Mouse (Mus musculus): ENCODE results near the gene Atp2a1. TPM values are rescaled to one million over a fixed set of nuclear protein-coding genes. Genes with fewer than 3 reads are reported as not detected.

Atp2a1 gene
- total and polyA plus RNA-seq, 3 experiments, result 0.04 to 0.47 TPM; not detected in 1

GRCm38 (mm10) chr7:126487052-126487483 is 24.2 kb upstream of the Atp2a1 start, which contains the start of gene Tufm (continued):
- peak; percentile 95 for TF ChIP-seq MAZ (IDR thresholded peaks at IDR 0.05; ENCODE audit: low read depth, low read length)
- TF ChIP-seq CHD2 (IDR thresholded peaks at IDR 0.05; ENCODE audit: low read length), result no peak
- TF ChIP-seq CHD1 (IDR thresholded peaks at IDR 0.05; ENCODE audit: low read depth, low read length), result no peak
- TF ChIP-seq POLR2AphosphoS5 (IDR thresholded peaks at IDR 0.05; ENCODE audit: borderline replicate concordance, low read depth, low read length), result no peak
- TF ChIP-seq TAL1 (IDR thresholded peaks at IDR 0.05; ENCODE audit: low read length), result no peak
- TF ChIP-seq KAT2A (conservative IDR thresholded peaks at IDR 0.05; ENCODE audit: low read depth, low read length), result peak; percentile 72
- TF ChIP-seq BHLHE40 (IDR thresholded peaks at IDR 0.05; ENCODE audit: borderline replicate concordance, low read depth, low read length), result no peak
- TF ChIP-seq EP300 (IDR thresholded peaks at IDR 0.05; ENCODE audit: low read depth in 1 of 2, low read length in 2 of 2), result no peak
- 0 out of 2 replicates have a peak, but pooled peaks have one; percentile 31 for TF ChIP-seq ETS1 (IDR thresholded peaks at IDR 0.05; ENCODE audit: low read depth, low read length)
- TF ChIP-seq MYC (IDR thresholded peaks at IDR 0.05; ENCODE audit: low read depth, low read length), result peak; percentile 64; the same call in 1 of the 2 replicates
- no peak for TF ChIP-seq MYB (IDR thresholded peaks at IDR 0.05; ENCODE audit: low read depth, low read length)

DNA sequence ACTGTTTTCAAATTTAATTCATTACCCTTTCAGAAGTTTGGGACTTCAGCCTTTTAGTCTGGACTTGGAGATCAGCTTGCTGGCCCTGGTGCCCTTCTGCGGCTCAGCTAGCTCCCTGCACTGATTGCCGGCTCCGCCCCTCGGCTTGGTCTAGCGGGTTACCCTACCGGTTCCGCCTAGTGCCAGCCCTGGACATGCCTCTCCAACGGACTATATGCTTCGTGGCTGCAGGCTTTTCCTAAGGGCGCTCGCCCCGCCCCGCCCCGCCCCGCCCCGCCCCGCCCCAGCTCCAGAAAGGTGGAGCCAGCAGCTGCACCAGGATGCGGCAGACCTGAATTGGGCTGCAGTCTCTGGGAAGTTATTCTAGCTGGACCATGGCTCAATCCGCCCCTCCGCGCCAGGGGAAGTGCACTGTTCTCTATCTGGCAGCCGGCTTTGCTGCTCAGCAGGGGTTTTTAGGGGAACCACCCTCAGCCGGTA is 19.5 kb upstream of the Atp2a1 start:
- H3K79me2 ChIP-seq (ENCODE audit: control insufficient read depth, insufficient read depth, low read length, poor library complexity), result peaks cover 6% of the 10 kb centered on the region
- peak overlapping the region; percentile 48 to 70 for H3K4me3 ChIP-seq (ENCODE audit: control insufficient read depth in 1 of 2, insufficient read depth in 1 of 2, low read depth in 2 of 2, low read length in 2 of 2)
- H3K9me3 ChIP-seq (replicated peaks; ENCODE audit: insufficient read depth, low read length), result no peaks in the 10 kb centered on the region
- no peak overlapping the region for H3K27ac ChIP-seq (ENCODE audit: control insufficient read depth, low read depth, low read length)
- no peaks in the 10 kb centered on the region for H3K27me3 ChIP-seq (ENCODE audit: control insufficient read depth in 1 of 2, insufficient read depth in 2 of 2, low read length in 2 of 2)
- H3K9ac ChIP-seq (ENCODE audit: control insufficient read depth, low read depth, low read length, poor library complexity, severe bottlenecking), result peak overlapping the region; percentile 65
- H3K36me3 ChIP-seq (ENCODE audit: control insufficient read depth in 1 of 2, insufficient read depth in 2 of 2, low read length in 2 of 2), result peaks cover 0 to 5% of the 10 kb centered on the region in 2 experiments; a peak in 2 of 4 replicates
- H3K4me1 ChIP-seq (ENCODE audit: control insufficient read depth in 1 of 2, insufficient read depth in 2 of 2, low read length in 2 of 2), result peaks cover 0 to 3% of the 10 kb centered on the region in 2 experiments; a peak in 1 of 4 replicates
- peak; percentile 81 for DNase-seq (ENCODE audit: low read depth, low spot score)
- TF ChIP-seq ZNF384 (IDR thresholded peaks at IDR 0.05; ENCODE audit: low read depth, low read length), result no peak
- no peak for TF ChIP-seq MXI1 (IDR thresholded peaks at IDR 0.05; ENCODE audit: low read depth, low read length)
- TF ChIP-seq ZC3H11A (IDR thresholded peaks at IDR 0.05; ENCODE audit: low read depth, low read length), result no peak
- TF ChIP-seq ZKSCAN1 (IDR thresholded peaks at IDR 0.05; ENCODE audit: low read depth, low read length), result no peak
- no peak for TF ChIP-seq BHLHE40 (IDR thresholded peaks at IDR 0.05; ENCODE audit: borderline replicate concordance, low read depth, low read length)
- TF ChIP-seq MAZ (IDR thresholded peaks at IDR 0.05; ENCODE audit: low read depth, low read length), result no peak
- no peak for TF ChIP-seq CTCF (IDR thresholded peaks at IDR 0.05 in 2 of 3, conservative IDR thresholded peaks at IDR 0.05 in 1 of 3; ENCODE audit: control insufficient read depth in 1 of 3, insufficient read depth in 1 of 3, low read depth in 2 of 3, low read length in 3 of 3, poor library complexity in 1 of 3, severe bottlenecking in 1 of 3)
- no peak for TF ChIP-seq KAT2A (conservative IDR thresholded peaks at IDR 0.05; ENCODE audit: low read depth, low read length)
- 0 out of 2 replicates have a peak, but pooled peaks have one; percentile 7 for TF ChIP-seq ELF1 (IDR thresholded peaks at IDR 0.05; ENCODE audit: low read depth, low read length)
- no peak for TF ChIP-seq MAFK (IDR thresholded peaks at IDR 0.05; ENCODE audit: borderline replicate concordance, low read depth, low read length)
- no peak for TF ChIP-seq HCFC1 (IDR thresholded peaks at IDR 0.05; ENCODE audit: low read depth, low read length)
- TF ChIP-seq NRF1 (IDR thresholded peaks at IDR 0.05; ENCODE audit: insufficient read depth, low read depth, low read length, poor library complexity, severe bottlenecking), result no peak
- TF ChIP-seq TBP (IDR thresholded peaks at IDR 0.05; ENCODE audit: low read depth, low read length), result no peak
- no peak for TF ChIP-seq TCF12 (IDR thresholded peaks at IDR 0.05; ENCODE audit: low read depth, low read length)
- TF ChIP-seq CHD2 (IDR thresholded peaks at IDR 0.05; ENCODE audit: low read length), result no peak
- no peak for TF ChIP-seq MYB (IDR thresholded peaks at IDR 0.05; ENCODE audit: low read depth, low read length)
- peak; percentile 13; the same call in 1 of the 2 replicates for TF ChIP-seq SIN3A (IDR thresholded peaks at IDR 0.05; ENCODE audit: low read length)
- TF ChIP-seq CHD1 (IDR thresholded peaks at IDR 0.05; ENCODE audit: low read depth, low read length), result no peak
- no peak for TF ChIP-seq GABPA (IDR thresholded peaks at IDR 0.05; ENCODE audit: low read depth, low read length)
- TF ChIP-seq MYC (IDR thresholded peaks at IDR 0.05; ENCODE audit: low read depth, low read length), result no peak
- TF ChIP-seq POLR2AphosphoS5 (IDR thresholded peaks at IDR 0.05; ENCODE audit: borderline replicate concordance, low read depth, low read length), result no peak
- TF ChIP-seq POLR2AphosphoS2 (IDR thresholded peaks at IDR 0.05; ENCODE audit: low read length), result no peak
- TF ChIP-seq NELFE (IDR thresholded peaks at IDR 0.05; ENCODE audit: low read depth, low read length), result no peak; the same call in 1 of the 2 replicates
- TF ChIP-seq TAL1 (IDR thresholded peaks at IDR 0.05; ENCODE audit: low read length), result no peak
- no peak for TF ChIP-seq USF1 (IDR thresholded peaks at IDR 0.05; ENCODE audit: low read depth, low read length)
- no peak for TF ChIP-seq USF2 (IDR thresholded peaks at IDR 0.05; ENCODE audit: borderline replicate concordance in 1 of 2, insufficient read depth in 1 of 2, low read depth in 1 of 2, low read length in 2 of 2)
- TF ChIP-seq MAX (IDR thresholded peaks at IDR 0.05; ENCODE audit: low read length), result no peak
- TF ChIP-seq UBTF (IDR thresholded peaks at IDR 0.05; ENCODE audit: borderline replicate concordance, insufficient read depth, low read depth, low read length), result no peak
- TF ChIP-seq POLR2A (IDR thresholded peaks at IDR 0.05; ENCODE audit: control insufficient read depth in 1 of 2, insufficient read depth in 1 of 2, low read depth in 1 of 2, low read length in 2 of 2, poor library complexity in 1 of 2), result peak in 1 of 2 experiments; percentile 61; a peak in 2 of 4 replicates
- TF ChIP-seq SMC3 (IDR thresholded peaks at IDR 0.05; ENCODE audit: low read depth, low read length), result 0 out of 2 replicates have a peak, but pooled peaks have one; percentile 10
